Mouse (Mus musculus): ENCODE measurements around the gene Bdh2.

The Bdh2 gene

DNA sequence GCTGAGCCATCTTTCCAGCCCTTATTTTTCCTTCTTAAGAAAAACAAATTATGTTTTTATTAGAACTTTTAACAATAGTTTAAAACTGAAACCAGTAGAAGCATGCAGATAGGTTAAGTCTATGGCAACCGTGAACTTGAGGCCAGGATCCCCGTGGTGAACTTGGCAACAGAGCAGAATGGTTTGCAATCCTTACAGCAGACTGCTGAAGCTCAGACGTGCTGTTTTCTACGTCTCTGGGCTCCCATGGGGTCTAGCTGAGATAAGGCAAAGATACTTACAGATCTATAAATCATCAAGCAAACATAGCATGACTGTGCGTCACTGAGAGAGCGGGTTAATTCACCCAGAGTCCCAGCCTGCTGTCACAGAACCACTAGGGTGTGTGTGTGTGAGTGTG is 19.1 kb downstream of the Bdh2 start:
- no peak for DNase-seq

DNA sequence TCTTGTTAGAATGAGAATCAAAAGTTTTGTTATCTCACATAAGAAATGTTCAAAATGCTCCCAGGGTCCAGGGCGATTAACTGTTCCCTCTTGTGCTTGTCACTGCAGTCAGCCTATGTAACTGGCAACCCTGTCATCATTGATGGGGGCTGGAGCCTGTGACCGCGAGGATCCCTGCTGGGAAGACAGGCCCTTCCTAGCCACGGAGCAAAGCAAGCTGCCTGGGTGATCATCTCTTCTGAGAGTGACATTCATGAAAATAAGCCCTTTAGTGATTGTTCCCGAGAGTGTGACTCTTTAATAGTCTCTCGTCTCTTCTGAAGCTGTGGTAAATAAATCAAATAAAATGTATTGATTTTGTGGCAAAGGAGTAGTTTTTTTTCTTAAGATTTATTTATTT is 23.0 kb downstream of the Bdh2 start:
- no peak for DNase-seq

DNA sequence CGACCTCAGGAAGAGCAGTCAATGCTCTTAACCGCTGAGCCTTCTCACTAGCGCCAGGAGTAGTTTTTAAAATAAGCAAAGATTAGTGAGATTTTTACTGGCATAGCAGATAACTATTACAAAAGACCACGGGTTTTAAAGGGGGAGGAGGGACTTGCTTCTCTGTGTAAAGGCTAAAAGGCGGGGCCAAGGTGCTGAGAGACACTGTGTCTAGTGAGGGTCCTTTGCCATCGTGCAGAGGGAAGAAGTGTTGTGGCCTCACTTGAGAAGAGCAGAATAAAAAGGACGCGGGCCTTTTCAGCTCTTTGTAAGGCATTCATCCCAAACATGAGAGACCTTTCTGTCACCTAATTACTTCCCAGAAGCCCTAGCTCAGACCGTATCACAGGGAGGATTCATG is 23.5 kb downstream of the Bdh2 start:
- no peak for DNase-seq

DNA sequence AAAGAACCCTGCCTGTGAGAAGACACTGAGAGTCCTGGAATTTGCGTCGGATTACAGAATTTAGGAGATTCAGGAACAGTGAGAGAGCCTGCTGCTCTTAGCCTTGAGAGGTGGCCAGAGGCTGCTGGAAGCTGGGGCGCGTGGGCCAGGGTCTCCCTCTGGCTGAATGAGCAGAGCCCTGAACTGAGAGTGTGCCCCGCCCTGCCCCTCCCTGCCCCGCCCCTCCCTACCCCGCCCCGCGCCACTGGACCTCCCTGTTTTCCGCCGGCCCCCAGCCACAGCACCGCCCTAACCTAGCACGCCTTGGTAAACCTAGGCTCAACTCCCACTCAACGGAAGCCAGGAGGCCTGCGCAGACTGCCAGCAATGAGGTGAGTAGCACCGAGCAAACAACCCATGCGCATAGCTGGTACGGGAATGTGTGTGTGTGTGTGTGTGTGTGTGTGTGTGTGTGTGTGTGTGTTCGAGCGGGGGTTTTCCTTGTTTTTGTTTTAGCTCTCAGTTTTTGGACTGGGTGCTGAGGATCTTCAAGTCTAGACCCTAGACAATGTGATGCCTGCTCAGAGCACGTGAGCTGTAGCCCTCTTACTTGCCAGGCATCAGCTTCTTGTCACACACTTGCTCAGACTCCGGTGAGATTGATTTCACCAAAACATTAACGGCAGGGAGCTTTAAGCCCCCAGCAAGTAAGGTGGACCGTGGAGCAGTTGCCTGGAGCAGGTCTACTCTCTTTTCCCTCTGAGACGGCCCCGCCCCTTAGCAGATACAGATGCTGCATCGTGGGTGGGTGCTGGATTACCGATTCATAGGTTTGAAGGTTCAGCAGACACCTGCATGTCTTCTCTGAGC is 26.6 kb downstream of the Bdh2 start, which contains the start of gene Slc9b2:
Slc9b2 (plus strand) TSS at position 290 of the 849 bp plus-strand sequence.
- DNase-seq: peak; percentile 55

DNA sequence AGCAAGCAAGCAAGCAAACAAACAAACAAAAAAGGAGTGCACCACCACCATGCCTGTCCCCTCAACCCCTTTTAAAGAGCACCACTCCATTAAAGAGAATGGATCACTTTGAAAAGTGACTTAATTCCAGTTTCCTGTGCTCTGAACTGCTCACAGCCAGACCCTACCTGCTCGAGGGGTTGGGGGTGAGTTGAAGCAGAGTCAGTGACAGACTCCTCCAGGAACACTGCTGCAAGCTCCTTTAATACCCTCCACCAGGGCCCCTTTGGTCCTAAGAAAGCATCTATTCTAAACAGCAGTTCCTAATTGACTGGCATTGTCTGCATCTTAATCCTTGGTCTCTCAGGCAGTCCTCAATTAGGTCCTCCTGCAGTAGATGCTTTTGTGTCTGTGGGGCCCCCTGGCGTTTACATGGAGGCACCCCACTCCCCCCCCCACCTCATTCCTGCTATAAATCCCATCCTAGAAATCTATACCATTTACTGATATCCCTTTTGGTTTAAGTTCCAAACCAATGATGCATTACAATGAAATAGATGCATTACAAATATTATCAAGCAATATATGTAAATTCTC is 32.0 kb downstream of the Bdh2 start:
- no peak for DNase-seq

DNA sequence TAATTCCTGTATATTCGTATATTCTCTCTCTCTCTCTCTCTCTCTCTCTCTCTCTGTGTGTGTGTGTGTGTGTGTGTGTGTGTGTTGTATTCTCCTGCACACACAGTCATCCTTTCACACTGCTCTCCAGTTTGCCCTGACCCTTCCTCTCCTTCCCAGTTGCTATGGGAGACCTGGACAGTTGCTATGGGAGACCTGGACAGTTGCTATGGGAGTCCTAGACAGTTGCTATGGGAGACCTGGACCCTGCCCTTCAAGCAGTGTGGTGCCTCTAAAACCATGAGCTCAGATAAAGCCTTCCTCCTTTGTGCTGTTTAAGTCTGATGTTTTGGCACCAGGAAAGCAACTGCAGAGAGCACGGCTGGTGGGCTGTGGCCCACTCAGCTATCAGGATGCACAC is 32.7 kb downstream of the Bdh2 start:
- no peak for DNase-seq

DNA sequence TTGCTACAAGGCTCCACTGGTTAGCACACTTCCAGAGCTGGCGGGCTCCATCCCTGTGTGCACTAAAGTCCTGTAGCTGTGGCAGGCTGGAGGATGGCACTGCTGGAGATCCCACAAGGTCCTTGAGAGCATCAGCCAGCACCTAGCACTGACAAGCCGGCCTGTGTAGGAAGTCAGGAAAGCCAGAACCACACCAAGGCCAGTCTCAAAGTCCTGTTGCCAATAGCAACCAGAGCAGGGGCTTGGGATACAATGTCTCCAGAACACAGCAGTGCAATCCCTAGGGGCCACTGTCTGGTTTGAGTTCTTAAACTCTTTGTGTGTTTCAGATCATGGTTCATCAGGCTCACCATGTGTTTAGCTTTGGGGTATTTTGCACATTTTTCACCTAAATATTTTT is 33.8 kb downstream of the Bdh2 start:
- no peak for DNase-seq

DNA sequence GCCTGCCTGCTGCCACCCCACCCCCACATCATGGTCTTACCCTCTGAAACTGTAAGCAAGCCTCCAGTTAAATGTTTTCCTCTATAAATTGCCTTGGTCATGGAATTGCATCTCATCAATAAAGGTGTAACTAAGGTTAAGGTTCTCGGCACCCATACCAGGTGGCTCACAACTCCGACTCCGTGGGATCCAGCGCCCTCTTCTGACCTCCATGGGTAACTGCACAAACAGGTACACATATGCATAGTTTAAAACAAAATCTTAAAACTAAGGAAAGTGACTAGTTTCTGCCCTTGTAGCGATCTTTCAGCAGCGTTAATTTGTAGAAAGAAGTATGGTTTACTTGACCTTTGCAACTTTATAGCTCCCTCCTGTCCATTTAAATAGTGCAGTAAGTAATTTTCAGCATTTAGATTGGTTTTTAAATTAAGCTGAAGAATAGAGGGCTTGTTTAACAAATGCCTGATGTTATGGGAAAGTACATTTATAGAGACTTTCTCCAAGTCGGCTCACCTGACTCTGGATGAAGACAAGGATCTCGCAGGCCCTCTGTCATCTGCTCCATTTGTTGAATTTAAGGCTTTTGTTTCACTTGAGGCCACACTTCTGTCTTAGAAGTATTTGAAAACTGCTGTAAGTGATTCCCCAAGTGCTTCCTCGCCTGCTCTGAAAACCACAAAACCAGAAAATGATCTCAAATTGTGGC is 34.9 kb downstream of the Bdh2 start:
- no peak for DNase-seq

DNA sequence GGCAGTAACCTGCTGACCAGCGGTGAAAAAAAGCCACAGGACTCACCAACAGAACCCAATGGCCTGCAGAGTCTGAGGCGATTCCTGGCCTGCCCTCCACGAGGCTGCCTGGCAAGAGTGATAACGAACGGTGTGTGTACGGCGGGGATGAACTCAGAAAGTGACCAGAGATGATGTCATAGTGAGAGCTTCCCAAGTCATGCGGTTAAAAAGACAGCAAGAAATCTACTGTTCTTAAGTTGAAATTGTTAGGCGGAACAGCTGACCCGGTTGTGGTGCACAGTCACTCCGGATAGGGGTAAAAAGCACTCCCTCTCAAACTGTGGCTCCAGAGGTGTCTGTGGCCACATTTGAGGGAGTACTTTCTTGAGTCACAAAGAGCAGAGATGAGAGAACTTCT is 37.3 kb downstream of the Bdh2 start:
- no peak for DNase-seq

DNA sequence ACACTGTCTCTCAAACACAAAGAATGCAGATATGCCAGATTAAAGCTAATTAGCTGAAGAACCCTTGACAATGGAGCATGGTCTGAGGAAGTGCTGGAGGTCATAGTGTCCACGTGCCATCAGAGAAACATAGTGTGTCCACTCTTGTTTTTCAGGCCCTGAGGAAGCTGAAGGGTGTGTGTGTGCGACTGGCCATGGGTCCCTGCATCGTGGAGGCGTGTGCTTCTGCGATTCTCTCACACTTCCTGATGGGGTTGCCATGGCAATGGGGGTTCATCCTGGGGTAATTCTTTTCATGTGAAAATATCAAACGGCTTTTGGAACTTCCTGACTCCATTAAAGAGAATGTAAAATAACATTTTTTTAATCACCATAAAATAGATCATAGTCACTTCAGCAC is 43.3 kb downstream of the Bdh2 start:
- no peak for DNase-seq

DNA sequence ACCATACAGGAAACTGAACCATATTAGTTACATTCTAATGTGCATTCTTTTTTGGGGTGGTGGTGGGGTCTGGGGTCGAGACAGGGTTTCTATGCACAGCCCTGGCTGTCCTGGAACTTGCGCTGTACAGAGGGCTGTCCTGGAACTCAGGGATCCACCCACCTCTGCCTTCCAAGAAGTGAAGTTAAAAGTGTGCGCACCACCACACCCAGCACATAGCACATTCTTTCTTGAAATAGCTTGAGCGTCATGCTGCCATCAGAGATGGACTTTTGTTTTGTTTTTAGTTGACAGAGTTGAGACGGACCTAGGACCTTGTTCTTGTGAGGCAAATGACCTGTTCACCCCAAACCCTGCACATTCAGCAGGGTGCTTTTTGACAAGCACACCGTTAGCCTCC is 46.2 kb downstream of the Bdh2 start:
- DNase-seq: no peak

DNA sequence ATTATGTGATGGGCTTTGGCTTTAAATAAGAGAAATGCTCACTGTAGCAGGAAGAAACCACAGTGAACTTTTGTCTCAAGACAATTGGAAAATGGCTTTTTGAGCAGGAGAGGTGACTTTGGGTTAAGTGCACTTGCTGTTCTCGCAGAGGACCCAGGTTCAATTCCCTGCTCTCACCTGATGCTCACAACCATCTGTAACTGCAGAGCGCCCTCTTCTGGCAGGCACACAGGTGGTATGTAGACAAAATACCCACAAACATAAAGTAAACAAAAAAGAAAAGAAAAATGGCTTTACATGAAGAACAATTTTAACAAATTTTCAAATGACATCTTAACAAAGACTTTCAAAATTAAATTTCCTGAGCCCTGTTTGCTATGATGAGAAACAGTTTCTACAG is 46.6 kb downstream of the Bdh2 start:
- peak; percentile 9 for DNase-seq

DNA sequence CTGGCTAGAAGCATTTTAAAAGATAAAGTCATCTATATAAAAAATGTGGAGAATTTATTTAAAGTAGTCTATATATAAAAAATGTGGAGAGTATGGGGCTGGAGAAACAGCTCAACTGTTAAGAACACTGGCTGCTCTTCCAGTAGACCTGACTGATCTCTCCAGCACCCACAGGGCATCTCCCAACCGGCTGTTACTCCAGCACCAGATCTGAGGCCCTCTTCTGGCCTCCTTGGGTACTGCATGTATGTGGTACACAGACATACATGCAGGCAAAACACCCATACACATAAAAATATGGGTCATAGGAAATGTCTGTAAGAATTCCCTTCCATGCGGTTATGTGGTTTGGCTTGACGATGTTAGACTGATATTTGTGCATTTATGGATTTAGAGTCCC is 47.5 kb downstream of the Bdh2 start:
- DNase-seq: peak; percentile 83

DNA sequence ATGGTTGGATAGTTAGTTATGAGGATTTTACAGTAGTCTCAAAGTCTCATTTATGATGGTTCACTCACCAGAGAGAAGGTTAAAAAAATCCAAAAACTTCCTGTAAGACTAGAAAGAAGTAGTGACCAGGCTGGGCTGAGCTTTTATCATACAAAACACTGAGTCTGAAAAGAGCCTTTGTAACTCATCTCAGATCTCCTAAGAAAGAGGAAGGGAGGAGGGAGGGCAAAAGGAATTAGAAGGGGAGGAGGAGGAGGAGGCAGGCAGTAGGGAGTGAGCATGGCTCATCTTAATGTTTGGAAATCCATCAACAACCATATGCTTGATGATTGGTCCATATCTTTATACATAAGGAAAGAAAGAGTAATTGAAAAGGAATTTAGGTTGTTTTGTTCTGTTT is 51.7 kb downstream of the Bdh2 start:
- no peak for DNase-seq

DNA sequence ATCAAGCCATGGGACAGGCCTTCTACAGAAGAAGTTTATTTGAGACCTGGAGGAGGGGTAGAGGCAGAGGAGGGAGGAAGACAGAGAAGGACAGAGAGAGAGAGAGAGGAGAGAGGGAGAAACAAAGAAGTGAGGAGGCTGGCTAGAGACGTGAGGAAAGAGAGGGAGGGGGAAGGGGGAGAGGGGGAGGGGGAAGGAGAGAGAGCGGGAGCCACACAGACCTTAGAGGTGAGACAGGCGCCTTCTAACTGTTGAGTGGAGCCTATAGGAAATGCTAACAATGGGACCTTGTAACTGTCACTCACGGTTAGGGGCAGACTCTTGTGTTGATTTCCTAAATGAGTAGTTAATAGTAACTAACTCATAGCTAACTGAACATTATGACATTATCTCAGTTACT is 52.7 kb downstream of the Bdh2 start:
- DNase-seq: no peak

DNA sequence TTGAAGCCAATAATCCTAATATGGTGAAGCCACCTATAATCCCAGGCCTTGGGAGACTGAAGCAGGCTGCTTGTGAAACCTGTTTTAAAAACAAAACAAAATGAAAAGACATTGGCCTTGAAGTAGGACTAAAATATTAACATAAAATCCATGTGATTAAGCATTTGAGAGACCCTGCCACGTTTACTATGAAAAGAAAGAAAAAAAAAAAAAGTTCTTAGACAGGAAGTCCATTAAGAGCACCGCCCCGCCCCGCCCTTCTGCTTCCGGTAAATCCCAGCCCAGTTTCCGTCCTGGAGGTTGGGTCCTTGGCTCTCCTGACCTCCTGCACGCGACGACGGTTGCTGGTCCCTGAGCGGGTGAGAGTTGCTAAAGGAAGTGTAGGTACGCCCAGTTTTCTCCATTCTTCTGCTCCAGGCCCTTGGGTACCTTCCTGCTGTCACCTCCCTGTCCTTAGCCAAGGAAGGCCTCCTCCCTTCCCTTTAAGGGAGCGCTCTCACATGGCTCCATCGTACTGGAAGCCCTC is 66.8 kb downstream of the Bdh2 start, which contains the start of gene Slc9b1:
Slc9b1 (plus strand) TSS at position 291 of the 526 bp plus-strand sequence.
- DNase-seq: peak; percentile 46

DNA sequence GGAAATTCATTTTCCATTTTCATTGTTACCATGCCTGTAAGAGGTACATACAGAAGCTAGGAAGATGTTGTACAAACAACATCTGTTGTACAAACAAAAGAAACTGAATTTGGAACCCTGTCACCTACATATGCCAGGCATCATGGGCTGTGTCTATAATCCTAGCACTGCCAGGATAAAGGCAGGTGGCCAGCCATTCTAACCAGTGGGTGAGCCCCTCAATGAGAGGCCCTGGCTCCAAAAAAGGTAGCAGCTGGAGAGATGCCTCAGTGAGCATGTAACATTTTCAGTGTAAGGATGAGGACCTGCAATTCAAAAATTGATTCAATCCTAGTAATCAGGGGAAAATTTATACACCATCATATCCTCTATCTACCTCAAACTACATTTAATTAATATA is 68.0 kb downstream of the Bdh2 start:
- DNase-seq: no peak

DNA sequence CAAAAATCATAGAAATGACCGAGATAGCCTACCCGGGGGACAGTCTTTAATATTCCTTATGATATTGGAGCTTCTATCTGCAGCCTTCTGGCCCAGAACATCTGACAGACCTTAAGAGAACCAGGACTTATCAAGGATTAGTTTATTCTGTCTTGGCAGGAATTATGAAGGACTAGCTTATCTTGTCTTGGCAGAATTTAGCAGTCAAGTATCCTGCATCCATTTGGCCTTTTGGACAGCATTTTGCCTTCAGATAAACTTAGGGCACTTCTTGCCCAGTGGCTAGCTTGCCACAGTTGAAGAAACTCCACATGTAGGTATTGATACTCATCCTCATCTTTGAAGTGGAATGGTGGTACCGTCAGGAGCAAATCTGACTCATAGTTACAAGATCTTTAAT is 70.8 kb downstream of the Bdh2 start:
- no peak for DNase-seq
